8 mouse cellular contexts compared by ENCODE assay signal in the genomic region with DNA sequence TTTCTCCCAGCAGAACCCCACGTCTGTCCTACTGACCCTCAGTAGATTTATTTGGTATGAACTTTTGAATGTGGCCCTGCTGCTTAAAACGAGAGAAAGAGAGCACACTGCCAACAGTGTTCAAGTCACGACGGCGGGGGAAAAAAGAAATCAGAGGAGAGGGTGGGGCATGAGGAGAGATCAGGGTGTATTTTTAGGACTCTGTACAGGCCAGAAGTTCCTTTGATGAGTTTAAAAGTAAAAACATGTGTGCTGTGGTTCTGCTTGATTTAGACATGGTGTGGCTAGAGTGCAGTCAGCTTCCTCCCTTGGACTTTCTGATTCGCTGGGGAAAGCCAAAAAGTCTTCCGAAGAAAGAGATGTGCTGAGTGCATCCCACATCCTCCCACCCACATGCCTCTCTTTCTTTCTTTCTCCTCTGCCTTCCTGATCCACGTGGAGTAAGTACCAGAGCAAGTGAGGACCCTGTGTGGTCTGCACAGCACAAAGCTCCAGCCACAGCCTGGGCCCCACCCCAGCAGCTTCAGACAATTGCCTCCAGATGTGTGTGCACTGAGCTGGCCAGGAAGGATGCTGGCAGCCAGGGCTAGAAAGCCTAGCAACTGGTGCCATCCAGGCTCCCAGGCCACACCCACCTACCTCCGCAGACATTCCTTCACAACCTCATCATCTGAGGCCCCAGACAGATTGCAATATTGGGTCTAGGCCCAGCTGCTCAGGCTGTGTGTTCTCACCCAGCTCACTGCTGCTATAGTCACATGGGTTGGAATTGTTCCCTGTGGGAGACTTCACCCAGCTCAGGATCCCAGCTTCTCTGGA.
A peak's percentile ranks its signal among the peaks of the same experiment; 100 is the strongest.
DNase-seq lines count a peak whose midpoint lies in the region; ATAC-seq lines count a peak whose summit lies in the region.

No protein-coding gene starts in this region.

- no peak overlapping the region for H3K27ac ChIP-seq in neural tube, embryonic 15.5 days (replicated peaks)

- H3K9me3 ChIP-seq in neural tube, embryonic 15.5 days (replicated peaks), result no peaks in the 10 kb centered on the region

- peak; percentile 65 for DNase-seq in neural tube, embryonic 10.5 days (ENCODE audit: extremely low spot score, low spot score)
- DNase-seq in gastrocnemius, postnatal 10 days, result peak; percentile 46
- peak; percentile 66 for DNase-seq in layer of hippocampus, adult 9-11 months
- peak; percentile 46 to 47 for DNase-seq in right cerebral cortex, postnatal 36 days (ENCODE audit: low spot score in 2 of 2)
- no peak for DNase-seq in spleen, postnatal 36 days (ENCODE audit: low spot score in 2 of 2)
- no peak for DNase-seq in cerebellum, adult 11-12 months
- no peak for DNase-seq in thymus, postnatal 4 days

- 65% methylated on average over 9 of the region's 9 CpGs for WGBS in neural tube, embryonic 15.5 days

- ATAC-seq in neural tube, embryonic 15.5 days (ENCODE audit: low FRiP score), result no peak

- no peaks in the 10 kb centered on the region for H3K36me3 ChIP-seq in neural tube, embryonic 15.5 days

- no peak overlapping the region for H3K4me2 ChIP-seq in neural tube, embryonic 15.5 days

- H3K4me3 ChIP-seq in neural tube, embryonic 15.5 days (replicated peaks), result no peak overlapping the region

- no peak overlapping the region for H3K9ac ChIP-seq in neural tube, embryonic 15.5 days (replicated peaks)

- H3K4me1 ChIP-seq in neural tube, embryonic 15.5 days, result peaks cover 6% of the 10 kb centered on the region; the same call in 1 of the 2 replicates

- no peaks in the 10 kb centered on the region for H3K27me3 ChIP-seq in neural tube, embryonic 15.5 days (replicated peaks)

Comparison
In these comparisons a context has a peak if more than half of its experiments do, and no peak if none do; other contexts are left out.
1. DNase-seq: peak in neural tube, embryonic 10.5 days (single experiment), gastrocnemius, postnatal 10 days (single experiment), layer of hippocampus, adult 9-11 months (single experiment) and right cerebral cortex, postnatal 36 days (2 of 2); none in spleen, postnatal 36 days (0 of 2), cerebellum, adult 11-12 months (single experiment) and thymus, postnatal 4 days (single experiment).